Mouse (Mus musculus) testis, adult 2 months (tissue): ENCODE data around the gene Kcnmb4. TPM values are rescaled to one million over a fixed set of nuclear protein-coding genes. Genes with fewer than 3 reads are reported as not detected.

Experiments
- H3K27ac ChIP-seq: fragments of 200-500 bp; 2 replicates; pipeline ENCODE4 v1.5.1; 2012; ENCODE audit warnings: low read depth, low read length; ENCODE audit not compliant: control insufficient read depth, insufficient read depth
- H3K27me3 ChIP-seq: fragments of 200-500 bp; 2 replicates; pipeline ENCODE4 v1.6.1; 2012; ENCODE audit warnings: mild to moderate bottlenecking, low read length, moderate library complexity; ENCODE audit not compliant: control insufficient read depth, insufficient read depth
- H3K36me3 ChIP-seq: fragments of 200-500 bp; 2 replicates; pipeline ENCODE4 v1.6.1; 2012; ENCODE audit warnings: mild to moderate bottlenecking, low read length; ENCODE audit not compliant: control insufficient read depth, insufficient read depth
- H3K4me1 ChIP-seq: fragments of 200-500 bp; 2 replicates; pipeline ENCODE4 v1.6.1; 2012; ENCODE audit warnings: low read length; ENCODE audit not compliant: control insufficient read depth, insufficient read depth
- H3K4me3 ChIP-seq: fragments of 200-500 bp; 2 replicates; pipeline ENCODE4 v1.5.1; 2012; ENCODE audit warnings: low read depth, mild to moderate bottlenecking, low read length, moderate library complexity, mixed read lengths; ENCODE audit not compliant: control insufficient read depth
- CTCF ChIP-seq: fragments of 200-500 bp; IDR thresholded peaks from 2 replicates; pipeline ENCODE4 v1.5.1; 2012; ENCODE audit warnings: low read depth, mild to moderate bottlenecking, inconsistent platforms, low read length, moderate library complexity; ENCODE audit not compliant: control insufficient read depth, insufficient read depth, insufficient replicate concordance
- POLR2A ChIP-seq: fragments of 200-500 bp; IDR thresholded peaks from 2 replicates; pipeline ENCODE4 v1.6.1; 2012; ENCODE audit warnings: low read depth, mild to moderate bottlenecking, inconsistent platforms, low read length, moderate library complexity; ENCODE audit not compliant: control insufficient read depth
- polyA plus RNA-seq: library from polyadenylated mRNA; depleted of rRNA; stranded (reverse); fragments of >200 nt; gene quantifications from 2 replicates; pipeline ENCODE4 v1.2.3, GENCODE M21; 2012

Gene Kcnmb4
- polyA plus RNA-seq, 1 experiment, result 145 TPM

GRCm38 (mm10) chr10:116435455-116435854, 38.2 kb downstream of the Kcnmb4 start:
- Histone ChIP-seq H3K4me3 (no peak overlapping the region), H3K4me1 (no peaks in the 10 kb centered on the region), H3K36me3 (no peaks in the 10 kb centered on the region), H3K27me3 (no peaks in the 10 kb centered on the region), H3K27ac (no peak overlapping the region)
- no peak for TF ChIP-seq CTCF
- TF ChIP-seq POLR2A, result no peak

GRCm38 (mm10) chr10:116432421-116432820, 41.3 kb downstream of the Kcnmb4 start:
- H3K4me1 ChIP-seq, result peaks cover 5% of the 10 kb centered on the region
- H3K36me3 ChIP-seq, result no peaks in the 10 kb centered on the region
- H3K27me3 ChIP-seq, result no peaks in the 10 kb centered on the region
- H3K4me3 ChIP-seq, result no peak overlapping the region
- TF ChIP-seq CTCF (no peak), POLR2A (no peak)
- H3K27ac ChIP-seq, result no peak overlapping the region

- no peak overlapping the region for H3K27ac ChIP-seq
- no peaks in the 10 kb centered on the region for H3K27me3 ChIP-seq
- TF ChIP-seq POLR2A, result no peak
- TF ChIP-seq CTCF, result no peak
- H3K4me3 ChIP-seq, result no peak overlapping the region; the same call in 1 of the 2 replicates
- H3K36me3 ChIP-seq, result no peaks in the 10 kb centered on the region
- H3K4me1 ChIP-seq, result peaks cover 5% of the 10 kb centered on the region
Observed at GRCm38 (mm10) chr10:116428026-116428780, 45.5 kb downstream of the Kcnmb4 start.

GRCm38 (mm10) chr10:116426176-116426575, 47.5 kb downstream of the Kcnmb4 start:
- H3K36me3 ChIP-seq, result no peaks in the 10 kb centered on the region
- H3K27me3 ChIP-seq, result no peaks in the 10 kb centered on the region
- H3K4me3 ChIP-seq, result no peak overlapping the region
- TF ChIP-seq POLR2A (no peak), CTCF (no peak)
- H3K4me1 ChIP-seq, result peaks cover 5% of the 10 kb centered on the region
- no peak overlapping the region for H3K27ac ChIP-seq

GRCm38 (mm10) chr10:116424921-116425320, 48.8 kb downstream of the Kcnmb4 start:
- Histone ChIP-seq H3K4me1 (peaks cover 5% of the 10 kb centered on the region), H3K27ac (no peak overlapping the region), H3K27me3 (no peaks in the 10 kb centered on the region), H3K4me3 (no peak overlapping the region), H3K36me3 (no peaks in the 10 kb centered on the region)
- TF ChIP-seq POLR2A (no peak), CTCF (no peak)

GRCm38 (mm10) chr10:116422551-116422950, 51.1 kb downstream of the Kcnmb4 start:
- no peak overlapping the region for H3K27ac ChIP-seq
- no peak overlapping the region for H3K4me3 ChIP-seq
- no peaks in the 10 kb centered on the region for H3K36me3 ChIP-seq
- H3K27me3 ChIP-seq, result no peaks in the 10 kb centered on the region
- TF ChIP-seq POLR2A (no peak), CTCF (no peak)
- peaks cover 5% of the 10 kb centered on the region; the same call in 1 of the 2 replicates for H3K4me1 ChIP-seq

GRCm38 (mm10) chr10:116420976-116421375, 52.7 kb downstream of the Kcnmb4 start:
- Histone ChIP-seq H3K4me3 (no peak overlapping the region), H3K36me3 (no peaks in the 10 kb centered on the region), H3K27ac (no peak overlapping the region), H3K4me1 (peaks cover 5% of the 10 kb centered on the region; the same call in 1 of the 2 replicates), H3K27me3 (no peaks in the 10 kb centered on the region)
- no peak for TF ChIP-seq CTCF
- TF ChIP-seq POLR2A, result no peak
